Mouse (Mus musculus) kidney, embryonic 16.5 days (tissue): ENCODE data around the gene Cacna1d. TPM values are rescaled to one million over a fixed set of nuclear protein-coding genes. Genes with fewer than 3 reads are reported as not detected.

ENCODE experiments used
- ATAC-seq: fragments of 200-750 bp; cut with Nextera tagmentation; 2 replicates; pipeline ENCODE4 v1.8.0; 2017; ENCODE audit warnings: moderate TSS enrichment; ENCODE audit not compliant: low FRiP score, low TSS enrichment
- H3K27ac ChIP-seq: fragments of 300-500 bp; sonication (generic); 2 replicates; pipeline ENCODE4 v1.5.1; 2014; ENCODE audit warnings: low read length
- H3K27me3 ChIP-seq: fragments of 300-500 bp; sonication (generic); 2 replicates; pipeline ENCODE4 v1.6.1; 2014; ENCODE audit warnings: low read length, control low read depth, mixed read lengths; ENCODE audit not compliant: insufficient read depth
- H3K36me3 ChIP-seq: fragments of 300-500 bp; sonication (generic); 2 replicates; pipeline ENCODE4 v1.6.1; 2014; ENCODE audit warnings: low read length, control low read depth, mixed read lengths; ENCODE audit not compliant: insufficient read depth
- H3K4me1 ChIP-seq: fragments of 300-500 bp; sonication (generic); 2 replicates; pipeline ENCODE4 v1.6.1; 2014; ENCODE audit warnings: low read length, control low read depth, mixed read lengths; ENCODE audit not compliant: insufficient read depth
- H3K4me2 ChIP-seq: fragments of 300-500 bp; sonication (generic); replicated peaks from 2 replicates; pipeline ENCODE4 v1.6.1; 2014; ENCODE audit warnings: low read depth, low read length
- H3K4me3 ChIP-seq: fragments of 300-500 bp; sonication (generic); 2 replicates; pipeline ENCODE4 v1.5.1; 2014; ENCODE audit warnings: mild to moderate bottlenecking, low read length
- H3K9ac ChIP-seq: fragments of 300-500 bp; sonication (generic); replicated peaks from 2 replicates; pipeline ENCODE4 v1.6.1; 2014; ENCODE audit warnings: low read length
- H3K9me3 ChIP-seq: fragments of 300-500 bp; sonication (generic); 2 replicates; pipeline ENCODE4 v1.6.1; 2016; ENCODE audit warnings: low read length, control low read depth
- WGBS: fragments of 180-500 bp; shearing (Covaris S2); extraction: QIAGEN DNeasy Blood & Tissue Kit; methylation state at CpG from one replicate; pipeline ENCODE4 v1.1.7; 2014; 5-methylcytosine and 5-hydroxymethylcytosine counted together
- polyA plus RNA-seq: library from polyadenylated mRNA; unstranded; fragments of >200 nt; fragmentation: Nextera tagmentation; extraction: Ambion mirVana; gene quantifications from 2 replicates; pipeline ENCODE4 v1.2.1, GENCODE M21; 2015

Cacna1d gene
- polyA plus RNA-seq, 1 experiment from 2014 or later = 3.0 TPM

- ATAC-seq = 0 out of 2 replicates have a peak, but pooled peaks have one; percentile 40
- WGBS = 24% methylated on average over 6 of the region's 6 CpGs
- H3K9me3 ChIP-seq = no peaks in the 10 kb centered on the region
- H3K27me3 ChIP-seq = no peaks in the 10 kb centered on the region
- H3K4me1 ChIP-seq = peaks cover 13% of the 10 kb centered on the region
- no peak overlapping the region for H3K4me3 ChIP-seq
- no peak overlapping the region for H3K27ac ChIP-seq
- H3K4me2 ChIP-seq = no peak overlapping the region
- H3K9ac ChIP-seq = no peak overlapping the region
- H3K36me3 ChIP-seq = no peaks in the 10 kb centered on the region
These were observed 320.2 kb downstream of the Cacna1d start for GRCm38 (mm10) chr14:30171008-30171407.

GRCm38 (mm10) chr14:30169455-30169854 lies 321.8 kb downstream of the Cacna1d start:
- H3K4me2 ChIP-seq = no peak overlapping the region
- 67% methylated on average over 5 of the region's 5 CpGs for WGBS
- H3K4me3 ChIP-seq = no peak overlapping the region
- no peak for ATAC-seq
- H3K4me1 ChIP-seq = peaks cover 13% of the 10 kb centered on the region
- no peaks in the 10 kb centered on the region for H3K27me3 ChIP-seq
- H3K27ac ChIP-seq = peak overlapping the region; percentile 5; the same call in 1 of the 2 replicates
- H3K9ac ChIP-seq = no peak overlapping the region
- no peaks in the 10 kb centered on the region for H3K9me3 ChIP-seq
- no peaks in the 10 kb centered on the region for H3K36me3 ChIP-seq

GRCm38 (mm10) chr14:30168902-30169301 lies 322.4 kb downstream of the Cacna1d start:
- no peak overlapping the region for H3K4me2 ChIP-seq
- WGBS = 57% methylated on average over 3 of the region's 3 CpGs
- H3K4me3 ChIP-seq = no peak overlapping the region
- no peaks in the 10 kb centered on the region for H3K9me3 ChIP-seq
- ATAC-seq = peak; percentile 25; the same call in 1 of the 2 replicates
- H3K36me3 ChIP-seq = no peaks in the 10 kb centered on the region
- no peaks in the 10 kb centered on the region for H3K27me3 ChIP-seq
- peak overlapping the region; percentile 5; the same call in 1 of the 2 replicates for H3K27ac ChIP-seq
- no peak overlapping the region for H3K9ac ChIP-seq
- H3K4me1 ChIP-seq = peaks cover 13% of the 10 kb centered on the region

- H3K36me3 ChIP-seq = no peaks in the 10 kb centered on the region
- peaks cover 13% of the 10 kb centered on the region for H3K4me1 ChIP-seq
- H3K4me3 ChIP-seq = no peak overlapping the region
- H3K9me3 ChIP-seq = no peaks in the 10 kb centered on the region
- WGBS = 78% methylated on average over 2 of the region's 3 CpGs
- no peak overlapping the region for H3K9ac ChIP-seq
- no peak overlapping the region for H3K4me2 ChIP-seq
- H3K27ac ChIP-seq = no peak overlapping the region
- H3K27me3 ChIP-seq = no peaks in the 10 kb centered on the region
- no peak for ATAC-seq
These were observed 322.9 kb downstream of the Cacna1d start for GRCm38 (mm10) chr14:30168387-30168786.

GRCm38 (mm10) chr14:30167606-30168005 lies 323.6 kb downstream of the Cacna1d start:
- Histone ChIP-seq H3K9me3 (no peaks in the 10 kb centered on the region), H3K4me2 (no peak overlapping the region), H3K4me3 (no peak overlapping the region), H3K27ac (no peak overlapping the region), H3K27me3 (no peaks in the 10 kb centered on the region), H3K9ac (no peak overlapping the region), H3K36me3 (no peaks in the 10 kb centered on the region), H3K4me1 (peaks cover 13% of the 10 kb centered on the region)
- no peak for ATAC-seq
- WGBS = 87% methylated on average over 7 of the region's 7 CpGs

- Histone ChIP-seq H3K4me3 (no peak overlapping the region), H3K9ac (no peak overlapping the region), H3K4me1 (peaks cover 7% of the 10 kb centered on the region), H3K36me3 (no peaks in the 10 kb centered on the region), H3K27me3 (no peaks in the 10 kb centered on the region), H3K27ac (no peak overlapping the region), H3K4me2 (no peak overlapping the region), H3K9me3 (no peaks in the 10 kb centered on the region)
- no peak for ATAC-seq
- 95% methylated on average over 11 of the region's 11 CpGs for whole genome bisulfite sequencing
These were observed 325.2 kb downstream of the Cacna1d start for GRCm38 (mm10) chr14:30166036-30166435.

GRCm38 (mm10) chr14:30163733-30164708 lies 327.2 kb downstream of the Cacna1d start:
- Histone ChIP-seq H3K9me3 (no peaks in the 10 kb centered on the region), H3K9ac (no peak overlapping the region), H3K4me2 (no peak overlapping the region), H3K27me3 (no peaks in the 10 kb centered on the region), H3K4me1 (no peaks in the 10 kb centered on the region), H3K27ac (no peak overlapping the region), H3K4me3 (no peak overlapping the region), H3K36me3 (no peaks in the 10 kb centered on the region)
- WGBS = 74% methylated on average over 20 of the region's 20 CpGs
- ATAC-seq = no peak

GRCm38 (mm10) chr14:30147774-30148173 lies 343.5 kb downstream of the Cacna1d start:
- no peaks in the 10 kb centered on the region for H3K36me3 ChIP-seq
- WGBS = 37% methylated on average over 7 of the region's 7 CpGs
- no peak overlapping the region for H3K4me2 ChIP-seq
- no peaks in the 10 kb centered on the region for H3K27me3 ChIP-seq
- H3K27ac ChIP-seq = no peak overlapping the region
- no peaks in the 10 kb centered on the region for H3K9me3 ChIP-seq
- H3K9ac ChIP-seq = no peak overlapping the region
- H3K4me1 ChIP-seq = no peaks in the 10 kb centered on the region
- ATAC-seq = no peak
- H3K4me3 ChIP-seq = no peak overlapping the region

GRCm38 (mm10) chr14:30138379-30138964 lies 352.8 kb downstream of the Cacna1d start:
- WGBS = 36% methylated on average over 11 of the region's 11 CpGs
- 0 out of 2 replicates have a peak, but pooled peaks have one; percentile 29 for ATAC-seq
- no peak overlapping the region for H3K4me2 ChIP-seq

GRCm38 (mm10) chr14:30137961-30138360 lies 353.3 kb downstream of the Cacna1d start:
- WGBS = 74% methylated on average over 3 of the region's 3 CpGs
- no peaks in the 10 kb centered on the region for H3K36me3 ChIP-seq
- no peak overlapping the region for H3K4me3 ChIP-seq
- no peaks in the 10 kb centered on the region for H3K27me3 ChIP-seq
- no peak overlapping the region for H3K9ac ChIP-seq
- ATAC-seq = no peak
- no peak overlapping the region for H3K27ac ChIP-seq
- no peaks in the 10 kb centered on the region for H3K4me1 ChIP-seq
- no peaks in the 10 kb centered on the region for H3K9me3 ChIP-seq
- H3K4me2 ChIP-seq = no peak overlapping the region

More at GRCm38 (mm10) chr14:30138379-30138964, 352.8 kb downstream of the Cacna1d start:
- Histone ChIP-seq H3K27ac (no peak overlapping the region), H3K36me3 (no peaks in the 10 kb centered on the region), H3K4me1 (no peaks in the 10 kb centered on the region), H3K9ac (no peak overlapping the region), H3K9me3 (no peaks in the 10 kb centered on the region), H3K4me3 (no peak overlapping the region), H3K27me3 (no peaks in the 10 kb centered on the region)
